Mouse (Mus musculus) C2C12 (cell line): ENCODE data around the gene Mcur1.

Experiments
- CEBPB ChIP-seq: IDR thresholded peaks from one replicate; pipeline ENCODE4 v1.6.1; 2011; ENCODE audit warnings: low read depth, mild to moderate bottlenecking, control low read depth, moderate library complexity
- CTCF ChIP-seq: IDR thresholded peaks from one replicate; pipeline ENCODE4 v1.5.1; 2011; ENCODE audit not compliant: control insufficient read depth, insufficient read depth, insufficient read length
- MYOD1 ChIP-seq: IDR thresholded peaks from one replicate; pipeline ENCODE4 v1.6.1; 2011; ENCODE audit warnings: low read depth; ENCODE audit not compliant: control insufficient read depth, insufficient read length
- MYOG ChIP-seq: IDR thresholded peaks from one replicate; pipeline ENCODE4 v1.6.1; 2011; ENCODE audit not compliant: control insufficient read depth, insufficient read length; ENCODE audit errors: extremely low read depth
- USF1 ChIP-seq: IDR thresholded peaks from one replicate; pipeline ENCODE4 v1.6.1; 2011; ENCODE audit warnings: low read depth, mild to moderate bottlenecking, control low read depth, moderate library complexity

DNA sequence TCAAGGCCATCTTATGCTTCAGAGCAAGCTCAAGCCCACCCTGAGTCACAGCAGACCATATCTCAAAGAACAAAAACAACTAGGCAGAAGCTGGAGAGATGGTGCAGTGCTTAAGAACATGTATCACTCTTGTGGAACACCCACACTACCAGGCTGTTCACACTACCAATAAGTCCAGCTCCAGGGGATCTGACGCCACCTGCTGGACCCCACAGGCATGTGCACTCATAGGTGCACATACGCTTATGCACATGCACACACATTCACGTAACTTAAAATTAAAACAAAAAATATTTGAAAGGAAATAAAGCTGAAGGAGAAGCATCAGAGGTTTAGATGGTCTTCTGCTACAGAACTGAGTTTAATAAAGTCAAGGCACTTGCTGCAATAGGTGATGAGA is 62.2 kb downstream of the Mcur1 start:
- TF ChIP-seq CTCF (no peak), CEBPB (no peak), MYOD1 (no peak), MYOG (no peak), USF1 (no peak)
